Mouse (Mus musculus): ENCODE measurements at regions not wholly inside any gene's neighbourhood (a gene's known extent, or its start where the extent isn't known, plus 50 kb on each side); places are given as distances from the start of the nearest gene placed in this dataset.
A peak's percentile ranks its signal among the peaks of the same experiment; 100 is the strongest.

DNA sequence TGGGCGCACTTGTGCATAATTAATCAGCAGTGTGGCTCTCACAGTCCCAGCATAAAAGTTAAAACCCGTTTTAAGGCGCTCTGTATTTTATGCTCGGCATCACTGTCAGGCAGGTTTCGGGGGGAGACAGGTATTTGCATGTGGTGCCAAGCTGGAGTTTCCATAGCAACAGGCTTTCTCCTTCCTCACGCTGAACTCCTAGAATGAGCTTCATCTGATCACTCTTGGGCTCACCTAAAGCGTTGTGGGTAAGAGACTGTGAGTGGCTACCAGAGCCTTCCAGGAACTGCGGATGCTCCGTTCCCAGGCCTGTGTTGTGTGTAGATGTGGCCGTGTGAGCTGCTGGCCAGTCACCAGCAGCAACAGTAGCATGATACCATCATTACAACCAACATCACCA is 161.5 kb downstream of the Ajap1 start:
- DNase-seq (ENCODE audit: low spot score in 2 of 2): no peak

DNA sequence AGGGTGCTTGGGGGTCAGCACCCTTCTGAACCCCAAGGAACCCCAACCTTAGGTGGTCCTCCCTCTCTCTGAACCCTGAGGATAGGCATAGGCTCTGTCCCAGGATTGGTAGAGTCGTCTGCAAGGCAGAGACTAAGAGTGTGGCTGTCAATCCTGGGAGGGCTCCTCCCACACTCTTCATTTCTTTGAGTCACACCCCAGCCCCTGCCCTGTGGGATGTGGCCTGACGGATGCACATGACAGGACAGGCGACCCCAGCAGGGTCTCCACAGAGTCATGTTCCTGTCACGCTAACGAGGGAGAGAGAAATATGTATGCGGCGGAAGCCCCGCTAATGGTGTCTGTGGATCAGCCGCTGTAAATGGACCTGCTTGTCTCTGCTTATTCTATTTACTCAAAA is 162.0 kb downstream of the Ajap1 start:
- no peak for DNase-seq (ENCODE audit: low spot score in 2 of 2)

DNA sequence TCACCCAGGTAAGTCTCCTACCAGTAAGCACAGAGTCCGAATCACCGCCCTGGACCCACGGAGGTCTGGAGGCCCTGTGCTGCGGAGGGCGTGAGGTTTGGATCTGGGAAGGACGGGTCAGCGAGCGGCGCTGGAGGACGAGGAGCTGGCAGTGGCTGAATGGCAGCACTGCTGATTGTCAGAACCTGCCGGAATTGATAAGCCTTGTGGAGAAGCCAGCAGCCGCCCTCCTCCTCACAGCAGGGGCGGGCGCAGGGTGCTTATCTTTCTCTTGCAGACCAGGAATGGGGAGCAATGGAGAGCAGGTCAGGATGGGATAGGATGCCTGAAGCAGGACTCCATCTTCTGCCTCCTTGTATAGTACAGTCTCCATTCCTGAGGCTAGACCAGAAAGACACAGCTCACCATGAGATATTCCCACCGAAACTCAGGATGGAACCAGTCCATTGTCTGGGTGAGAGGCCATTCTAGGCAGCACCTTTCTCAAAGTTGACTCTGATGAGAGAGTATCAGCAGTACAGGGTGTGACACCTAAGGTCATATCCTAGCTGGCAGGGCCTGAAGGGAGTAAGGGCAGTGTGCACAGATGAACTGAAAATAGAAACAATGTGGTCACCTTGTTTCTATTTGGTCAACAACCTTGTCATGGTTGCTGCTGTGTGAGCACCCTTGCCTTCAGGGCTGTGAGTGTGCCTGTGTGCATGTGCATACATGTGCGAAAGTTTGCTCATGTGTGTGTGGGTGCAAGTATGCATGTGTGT is 165.5 kb downstream of the Ajap1 start:
- DNase-seq (ENCODE audit: low spot score in 2 of 2): no peak

DNA sequence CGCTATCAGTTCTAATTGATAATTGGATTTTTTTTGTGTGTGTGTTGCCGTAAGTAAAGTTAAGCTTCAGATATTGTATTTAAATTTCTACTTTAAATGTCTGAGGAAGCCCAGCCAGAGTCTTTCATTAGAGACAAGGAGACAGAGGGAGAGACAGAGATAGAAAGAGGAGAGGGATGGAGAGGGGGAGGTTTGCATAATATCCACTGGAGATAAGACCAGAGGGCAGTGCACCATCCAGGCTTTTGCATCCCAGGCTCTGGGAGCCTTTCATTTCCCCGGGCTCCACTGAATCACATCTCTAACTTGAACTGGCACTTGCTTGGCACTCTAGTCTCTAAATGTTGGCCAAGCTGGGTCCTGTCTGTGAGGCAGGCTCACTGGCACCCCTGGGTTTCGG is 166.1 kb downstream of the Ajap1 start:
- no peak for DNase-seq (ENCODE audit: low spot score in 2 of 2)

DNA sequence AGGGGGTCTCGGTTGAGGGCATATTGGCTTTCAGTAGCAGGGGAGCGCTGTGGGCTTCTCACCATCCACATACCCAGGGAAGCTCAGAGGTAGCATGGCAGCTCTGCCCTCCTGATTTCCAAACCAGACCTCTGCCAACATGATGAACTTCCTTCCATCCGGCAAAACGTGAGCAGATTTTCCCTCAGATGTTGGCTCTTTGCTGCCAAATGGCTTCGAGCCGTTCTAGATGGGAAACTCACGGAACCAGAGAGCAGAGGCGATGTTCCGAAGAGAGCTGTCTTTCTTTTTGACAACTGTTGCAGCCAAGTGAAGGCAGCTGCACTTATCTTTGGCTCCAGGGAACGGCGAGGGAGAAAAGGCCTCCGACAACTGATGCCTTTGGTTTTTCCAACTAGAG is 168.7 kb downstream of the Ajap1 start:
- DNase-seq (ENCODE audit: low spot score in 2 of 2): no peak

DNA sequence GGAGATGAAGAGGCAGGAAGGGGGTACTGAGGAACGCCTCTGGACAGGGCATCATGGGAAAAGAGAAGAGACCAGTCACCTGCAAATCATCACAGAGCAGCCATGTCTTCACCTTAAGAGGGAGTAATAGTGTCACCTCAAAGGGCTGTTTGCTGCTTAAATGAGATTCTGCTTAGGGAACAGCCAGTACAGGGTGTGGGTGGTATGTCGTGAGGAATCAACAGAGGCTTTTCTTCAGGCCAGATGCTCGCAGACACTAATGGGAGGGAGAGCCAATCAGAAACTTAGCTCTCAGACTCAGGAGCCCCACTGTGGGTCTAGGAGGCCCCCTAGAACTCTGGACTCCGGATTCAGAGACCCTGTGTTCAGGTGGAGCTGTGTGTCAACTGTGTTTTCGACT is 171.0 kb downstream of the Ajap1 start:
- peak; percentile 21 to 39 for DNase-seq (ENCODE audit: low spot score in 2 of 2)

DNA sequence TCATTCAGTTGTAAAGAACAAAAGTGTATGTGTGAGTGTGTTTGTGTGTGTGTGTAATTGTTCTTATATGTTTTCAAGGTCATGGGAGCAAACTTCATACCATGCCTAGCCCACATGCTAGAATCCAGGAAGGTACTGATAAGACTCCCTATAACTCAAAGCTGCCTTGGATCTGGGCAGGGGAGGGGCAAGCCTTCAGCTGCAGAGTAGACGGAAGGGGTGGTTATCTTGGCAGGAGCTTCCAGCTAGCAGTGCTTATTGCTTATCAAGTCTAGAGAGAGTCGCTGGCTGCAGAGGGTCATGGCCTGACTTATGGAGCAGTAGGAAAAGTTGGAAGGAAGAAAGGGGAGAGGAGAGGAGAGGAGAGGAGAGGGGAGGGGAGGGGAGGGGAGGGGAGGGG is 172.0 kb downstream of the Ajap1 start:
- no peak for DNase-seq (ENCODE audit: low spot score in 2 of 2)

DNA sequence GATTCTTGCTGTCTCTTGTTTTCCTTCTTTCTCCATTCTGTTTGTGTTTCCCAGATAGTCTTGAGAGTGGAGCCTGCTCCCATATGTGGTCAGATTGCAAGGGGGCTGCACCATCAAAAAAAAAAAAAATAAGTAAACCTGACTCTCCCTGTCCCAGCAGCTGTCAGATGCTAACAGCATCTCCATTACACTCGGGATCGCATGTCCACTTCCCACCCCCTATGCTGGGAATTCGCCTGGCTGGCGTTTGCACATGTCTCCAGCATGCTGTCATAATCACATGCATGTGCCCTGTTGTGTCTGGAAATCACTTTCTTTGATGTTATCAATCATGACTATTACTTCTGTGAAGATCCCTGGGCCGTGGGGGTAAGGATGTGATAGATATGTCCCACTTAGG is 179.1 kb downstream of the Ajap1 start:
- DNase-seq (ENCODE audit: low spot score in 2 of 2): no peak

DNA sequence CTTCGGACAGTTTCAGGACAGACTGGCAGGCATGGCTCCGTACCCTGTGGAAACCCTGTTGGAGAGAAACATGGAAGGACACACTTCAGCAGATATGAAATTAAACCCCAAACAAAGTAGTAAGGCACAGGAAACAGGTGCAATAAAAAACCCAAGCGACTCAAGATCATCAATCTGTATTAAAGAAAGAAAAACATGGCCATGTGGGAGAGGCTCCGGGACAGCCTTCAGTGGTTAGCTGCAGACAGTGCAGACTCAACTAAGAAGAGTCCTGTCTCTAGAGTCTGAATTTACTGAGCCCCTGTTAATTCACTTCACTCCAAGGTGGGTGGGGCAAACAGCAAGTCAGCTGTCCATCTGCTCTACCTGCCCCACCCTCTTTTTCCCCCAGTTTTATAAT is 179.8 kb downstream of the Ajap1 start:
- no peak for DNase-seq (ENCODE audit: low spot score in 2 of 2)

DNA sequence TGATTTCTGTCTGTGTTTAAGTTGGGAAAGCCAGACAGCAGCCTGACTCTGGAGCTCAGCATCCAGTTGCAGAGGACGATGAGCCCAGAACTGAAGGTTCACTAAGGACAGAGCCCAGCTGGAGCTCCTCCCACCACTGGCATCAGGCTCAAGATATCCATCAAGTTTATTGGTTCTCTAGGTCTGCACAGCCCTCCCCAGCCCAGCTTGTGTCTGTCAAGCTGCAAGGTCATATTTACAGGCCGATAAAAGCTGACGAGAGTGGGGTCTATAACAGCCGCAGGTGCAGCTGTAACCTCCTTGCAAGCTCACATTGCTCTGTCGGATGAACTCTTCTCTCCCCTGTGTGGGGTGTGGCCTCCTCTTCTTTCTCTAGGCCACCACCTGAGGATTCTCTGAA is 184.3 kb downstream of the Ajap1 start:
- no peak for DNase-seq (ENCODE audit: low spot score in 2 of 2)

DNA sequence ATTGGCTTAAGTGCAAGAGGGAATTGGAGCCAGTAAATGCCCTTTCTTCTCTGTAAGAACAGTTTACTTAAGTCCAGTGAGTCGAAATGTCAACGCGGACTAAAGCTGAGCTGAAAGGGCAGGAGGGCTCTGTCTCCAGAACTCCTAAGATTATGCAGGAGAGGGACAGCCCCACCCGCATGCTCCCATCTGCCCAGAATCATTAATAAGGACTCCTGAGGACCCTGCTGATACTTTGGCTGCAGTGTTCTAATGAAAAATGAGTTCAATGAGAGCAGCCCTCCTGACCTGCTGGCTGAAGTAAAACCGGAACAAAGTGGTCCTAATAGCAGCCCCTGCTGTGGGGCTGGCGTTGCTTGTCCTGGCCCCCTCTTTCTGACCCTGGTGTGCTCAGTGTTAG is 187.8 kb downstream of the Ajap1 start:
- DNase-seq (ENCODE audit: low spot score in 2 of 2): no peak

DNA sequence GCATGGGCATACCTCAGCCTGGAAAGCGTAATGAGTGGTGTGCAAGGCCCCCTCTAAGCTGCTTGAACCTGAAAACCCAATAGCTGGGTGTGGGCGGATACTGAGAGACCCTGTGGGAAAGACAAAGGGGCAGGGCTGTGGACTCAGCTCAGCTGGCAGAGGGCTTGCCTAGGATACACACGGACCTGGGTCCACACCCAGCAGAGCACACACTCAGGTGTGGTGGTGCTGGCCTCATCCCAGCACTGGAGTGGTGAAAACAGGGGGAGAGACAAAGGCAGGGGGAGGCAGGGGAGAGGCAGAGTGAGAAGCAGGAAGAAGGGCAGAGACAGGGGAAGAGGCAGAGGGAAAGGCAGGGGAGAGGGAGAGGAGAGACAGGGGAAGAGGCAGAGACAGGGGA is 189.5 kb downstream of the Ajap1 start:
- no peak for DNase-seq (ENCODE audit: low spot score in 2 of 2)

DNA sequence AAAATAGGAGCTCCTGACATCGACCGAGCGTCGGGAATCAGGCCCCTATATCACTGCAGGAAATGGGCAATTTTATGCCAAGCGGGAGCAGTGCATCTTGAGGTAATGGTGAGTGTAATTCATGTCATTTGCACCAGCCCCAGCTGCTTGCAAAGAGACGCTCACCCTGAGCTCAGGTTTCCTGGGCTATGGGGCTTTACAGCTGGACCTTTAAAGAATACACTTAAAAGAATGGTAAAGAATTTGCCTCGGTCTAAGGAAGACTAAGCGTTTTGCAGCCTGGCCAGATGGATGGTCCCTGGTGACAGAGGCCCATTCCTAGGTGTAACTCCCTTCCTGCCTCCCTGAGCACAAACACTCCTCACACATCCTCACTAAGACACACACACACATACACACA is 194.2 kb downstream of the Ajap1 start:
- DNase-seq (ENCODE audit: low spot score in 2 of 2): no peak

DNA sequence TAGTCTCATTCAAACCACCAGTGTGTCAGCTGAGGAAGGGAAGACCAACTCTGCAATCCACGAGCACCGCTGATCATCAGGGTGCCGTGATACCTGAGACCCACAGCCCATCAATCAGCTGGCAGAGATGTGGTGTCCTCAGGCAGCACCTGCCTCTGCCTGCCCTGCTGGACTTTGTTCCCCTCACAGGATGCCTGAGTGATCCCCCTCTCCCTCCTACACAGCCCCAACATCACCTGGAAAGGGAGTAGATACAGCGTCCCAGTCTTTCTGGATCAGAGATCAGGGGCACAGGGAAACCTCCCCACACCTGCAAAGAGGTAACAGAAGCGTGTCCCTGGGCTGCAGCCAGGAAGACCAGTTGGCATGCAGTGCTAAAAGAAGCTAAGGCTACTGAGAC is 198.4 kb downstream of the Ajap1 start:
- no peak for DNase-seq (ENCODE audit: low spot score in 2 of 2)

DNA sequence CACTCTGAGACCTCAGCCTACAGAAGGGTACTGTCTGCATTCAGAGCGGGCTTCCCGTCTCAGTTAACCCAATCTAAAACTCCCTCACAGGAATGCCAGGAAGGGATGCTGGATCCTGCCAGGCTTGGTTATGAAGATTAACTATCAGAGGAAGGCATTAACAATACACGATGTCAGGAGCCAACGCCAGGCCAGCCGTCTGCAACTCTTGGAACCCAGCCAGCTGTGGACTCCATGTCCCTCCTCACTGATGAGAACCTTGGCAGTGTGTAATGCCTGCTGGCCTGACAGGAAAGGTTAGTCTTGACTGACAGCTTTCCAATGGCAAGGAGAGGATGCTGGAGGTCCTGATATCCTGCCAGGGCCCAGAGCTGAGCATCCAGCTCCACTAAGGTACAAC is 206.0 kb downstream of the Ajap1 start:
- DNase-seq (ENCODE audit: low spot score in 2 of 2): no peak

DNA sequence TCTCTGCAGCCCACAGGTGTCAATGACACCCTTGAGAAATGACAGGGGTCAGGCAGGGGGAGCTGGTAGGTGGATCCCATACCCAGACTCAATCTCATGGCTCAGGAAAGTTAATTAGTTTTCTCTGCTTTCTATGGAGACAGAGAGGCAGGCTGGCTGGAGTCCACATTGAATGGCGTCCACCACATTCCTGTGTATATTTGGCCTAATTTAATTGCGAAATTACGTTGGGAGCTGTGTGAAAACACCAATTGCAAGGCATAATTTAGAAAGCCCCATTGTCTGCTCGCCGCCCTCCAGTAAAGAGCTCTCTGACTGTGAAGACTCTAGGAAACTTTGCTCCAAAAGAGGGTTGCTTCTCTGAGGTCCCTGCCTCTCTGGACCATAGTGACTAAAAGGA is 211.2 kb downstream of the Ajap1 start:
- no peak for DNase-seq (ENCODE audit: low spot score in 2 of 2)

DNA sequence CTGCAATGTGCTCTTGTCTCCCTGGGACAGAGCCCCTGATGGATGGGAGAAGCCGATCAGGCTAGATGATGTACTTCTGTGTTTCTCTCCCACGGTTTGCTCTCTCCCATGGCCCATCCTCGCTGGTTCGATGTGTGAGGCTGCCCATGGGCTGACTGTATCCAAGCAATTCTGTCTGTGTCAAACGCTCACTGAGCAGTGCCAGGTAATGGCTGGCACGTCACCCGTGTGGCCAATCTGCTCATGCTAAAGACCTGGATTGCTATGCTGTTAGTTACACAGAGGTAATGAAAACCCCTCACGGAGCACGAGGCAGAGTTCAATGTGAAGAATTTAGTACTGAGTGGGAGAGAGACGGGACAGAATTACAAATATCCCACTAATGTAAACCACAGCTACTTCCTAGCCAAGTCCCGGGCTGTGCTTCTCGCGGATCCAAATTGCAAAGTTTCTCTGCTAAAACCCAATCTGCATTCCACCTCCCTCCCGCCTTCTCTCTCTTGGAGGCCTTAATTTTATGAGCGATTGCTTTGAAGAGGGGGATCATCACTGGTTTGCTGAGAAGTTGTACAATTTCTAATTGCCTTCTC is 219.3 kb downstream of the Ajap1 start:
- peak in 1 of 2 experiments; percentile 11 for DNase-seq (ENCODE audit: low spot score in 2 of 2)

DNA sequence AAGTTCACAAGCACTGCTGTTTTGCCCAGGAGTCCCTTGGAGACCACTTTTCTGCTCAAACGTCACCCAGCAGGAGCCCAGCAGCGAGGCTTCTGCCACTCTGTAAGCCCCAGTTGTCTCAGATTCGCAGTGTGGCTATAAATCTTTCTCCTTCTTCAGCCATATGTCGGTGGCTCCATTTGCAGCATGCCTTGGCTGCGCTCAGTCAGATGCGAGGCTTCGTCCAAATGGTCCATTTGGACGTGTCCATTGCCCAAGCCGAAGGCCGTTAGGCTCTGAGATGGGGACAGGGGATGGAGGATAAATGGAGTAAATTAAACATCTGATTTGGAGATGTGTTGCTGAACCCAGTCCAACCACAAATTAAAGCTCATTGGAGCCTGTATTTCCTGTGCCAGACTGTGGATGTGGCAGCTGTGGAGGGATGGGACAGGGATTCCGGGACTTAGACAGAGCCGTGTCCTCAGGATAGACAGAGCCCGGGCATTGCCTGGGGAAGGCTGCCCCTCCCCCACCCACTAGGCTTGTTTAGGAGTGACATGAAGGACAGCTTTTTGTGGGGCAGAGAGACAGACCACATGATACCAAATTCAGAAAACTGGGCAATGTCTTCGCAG is 221.6 kb downstream of the Ajap1 start:
- DNase-seq (ENCODE audit: low spot score in 2 of 2): no peak

DNA sequence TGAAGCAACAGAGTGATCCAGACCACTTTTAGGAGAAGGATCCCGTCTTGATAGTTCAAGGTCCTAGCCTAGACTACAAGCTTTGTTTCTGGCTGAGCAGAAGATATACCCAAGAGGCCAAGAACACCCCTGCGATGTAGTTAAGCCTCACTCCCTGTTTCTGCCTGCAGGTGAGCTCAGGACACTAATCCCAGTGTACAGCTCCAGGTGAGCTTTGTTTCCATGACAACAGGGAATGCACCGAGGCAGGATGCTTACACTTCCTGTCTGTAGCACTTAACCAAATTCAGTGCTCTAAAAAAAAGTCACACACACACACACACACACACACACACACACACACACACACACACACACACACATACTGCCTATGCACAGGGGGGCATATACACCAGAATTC is 230.7 kb downstream of the Ajap1 start:
- DNase-seq (ENCODE audit: low spot score in 2 of 2): no peak

DNA sequence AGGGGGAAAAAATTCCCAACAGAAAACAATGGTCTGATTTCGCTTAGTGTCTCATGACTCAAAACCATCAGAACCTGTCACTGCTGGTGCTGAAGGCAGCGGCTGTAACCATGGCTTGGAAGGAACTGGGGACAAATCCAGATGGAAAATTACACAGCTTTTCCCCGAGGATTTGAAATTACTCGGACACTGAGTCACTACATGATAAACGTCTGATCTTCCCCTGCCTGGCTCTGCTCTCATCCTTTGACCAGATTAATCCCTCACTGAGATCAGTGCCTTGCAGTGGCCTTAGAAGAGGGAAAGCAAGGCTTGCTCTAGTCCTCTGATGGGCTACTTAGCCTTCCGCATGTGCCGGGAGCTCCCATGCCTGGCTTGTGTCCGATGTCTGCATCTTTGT is 231.3 kb downstream of the Ajap1 start:
- DNase-seq (ENCODE audit: low spot score in 2 of 2): no peak

DNA sequence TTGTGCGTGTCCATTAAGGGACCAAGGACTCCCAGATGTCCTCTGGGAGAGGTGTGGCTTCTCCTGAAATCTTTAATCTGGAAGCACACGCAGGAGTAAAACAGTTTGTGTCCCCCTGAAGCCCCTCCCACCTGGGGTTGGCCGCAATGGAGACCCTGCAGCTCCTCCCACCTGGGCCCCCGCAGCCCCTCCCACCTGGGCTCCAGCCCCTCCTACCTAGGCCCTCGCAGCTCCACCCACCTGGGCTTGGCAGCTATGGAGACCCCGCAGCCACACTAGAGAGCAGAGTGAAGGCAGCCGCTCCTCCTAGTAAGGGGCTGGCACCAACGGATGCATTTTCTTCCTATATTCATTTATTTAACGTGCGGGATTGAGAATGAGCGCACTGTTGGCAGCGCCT is 245.9 kb downstream of the Ajap1 start:
- DNase-seq (ENCODE audit: low spot score in 2 of 2): no peak

DNA sequence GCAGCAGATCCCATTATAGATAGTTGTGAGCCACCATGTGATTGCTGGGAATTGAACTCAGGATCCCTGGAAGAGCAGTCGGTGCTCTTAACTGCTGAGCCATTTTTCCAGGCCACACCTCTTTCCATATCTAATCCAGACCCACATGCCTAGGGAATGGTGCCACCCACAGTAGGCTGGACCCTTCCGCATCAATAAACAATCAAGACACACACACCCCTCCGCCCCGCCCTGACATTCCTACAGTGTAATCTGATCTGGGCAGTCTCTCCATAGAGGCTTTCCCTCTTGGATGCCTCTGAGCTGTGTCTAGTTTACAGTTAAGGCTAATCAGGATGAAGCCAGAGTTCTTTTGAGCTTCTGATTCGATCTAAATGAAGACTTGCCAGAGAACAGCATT is 248.8 kb downstream of the Ajap1 start:
- no peak for DNase-seq (ENCODE audit: low spot score in 2 of 2)

DNA sequence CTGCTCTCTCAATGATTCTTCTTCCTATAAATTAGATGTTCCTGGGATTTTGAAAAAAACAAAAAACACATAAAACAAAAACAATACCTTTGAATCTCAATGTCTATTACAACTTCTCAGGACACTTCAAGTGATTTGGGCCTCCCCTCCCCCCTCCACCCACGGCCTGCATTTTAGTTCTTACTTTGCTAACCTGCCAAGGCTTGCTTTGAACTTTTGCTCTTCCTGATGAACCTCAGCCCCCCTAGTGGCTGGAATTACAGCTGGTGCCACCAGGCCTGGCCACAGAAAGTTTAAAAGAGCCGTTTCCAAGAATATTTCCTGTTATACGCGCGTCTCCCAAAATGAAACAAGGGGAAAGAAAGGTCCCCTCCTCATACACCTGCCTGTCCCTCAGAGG is 253.4 kb downstream of the Ajap1 start:
- no peak for DNase-seq (ENCODE audit: low spot score in 2 of 2)

Measured in left cerebral cortex, adult 18-20 months (tissue).